Mouse (Mus musculus): ENCODE data around the gene Zfp568. TPM values are rescaled to one million over a fixed set of nuclear protein-coding genes. Genes with fewer than 3 reads are reported as not detected.

The Zfp568 gene
- 25.2 and 30.5 TPM in 2 replicates for polyA plus RNA-seq (2014; fragmentation: Nextera tagmentation; extraction: Ambion mirVana)

- no peaks in the 10 kb centered on the region for H3K27me3 ChIP-seq (ENCODE audit: control insufficient read depth, insufficient read depth, low read length)
- peak; percentile 96 for DNase-seq (ENCODE audit: low spot score)
- H3K9ac ChIP-seq (ENCODE audit: low read length) = peak within 1 kb of the TSS; percentile 85
- H3K4me2 ChIP-seq (ENCODE audit: low read depth, severe bottlenecking) = peak within 1 kb of the TSS; percentile 67
- H3K4me3 ChIP-seq (ENCODE audit: low read depth, low read length) = peak within 1 kb of the TSS; percentile 85
- 0 out of 2 replicates have a peak, but pooled peaks cover 2% of the 10 kb centered on the region for H3K4me1 ChIP-seq (ENCODE audit: control insufficient read depth, insufficient read depth, low read length)
- peaks cover 11% of the 10 kb centered on the region; the same call in 1 of the 2 replicates for H3K36me3 ChIP-seq (ENCODE audit: control insufficient read depth, insufficient read depth, low read length)
- H3K9me3 ChIP-seq (ENCODE audit: control insufficient read depth, low read length) = no peaks in the 10 kb centered on the region
- under 1% methylated on average over 62 of the region's 62 CpGs for WGBS
- peak within 1 kb of the TSS; percentile 92 for H3K27ac ChIP-seq (replicated peaks; ENCODE audit: low read depth, low read length)
- peak; percentile 93 for ATAC-seq (ENCODE audit: insufficient number of reproducible peaks, low FRiP score, low TSS enrichment, low read depth)
These were observed at the start of gene Zfp568 for GRCm38 (mm10) chr7:29983690-29984380. Gene Zfp568, plus strand, starts transcription at chr7:29983955.

DNA sequence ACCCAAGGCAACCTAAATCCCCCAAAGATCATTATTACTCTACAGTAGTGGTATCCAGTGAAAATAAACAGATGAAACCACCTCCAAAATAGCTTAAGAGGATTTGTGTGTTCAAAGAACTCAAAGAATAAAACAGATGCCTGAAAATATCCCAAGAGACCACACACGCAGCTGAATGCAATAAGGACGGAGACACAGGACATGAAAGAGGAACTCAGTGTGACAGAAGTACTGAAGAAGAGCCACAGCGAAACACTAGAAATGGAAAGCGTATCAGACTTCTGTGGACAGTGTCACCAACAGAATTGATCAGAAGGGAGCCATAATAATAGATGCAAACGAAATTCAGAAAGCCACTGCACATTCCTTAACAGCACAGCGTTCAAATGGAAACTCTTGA, 44.9 kb upstream of the Zfp568 start:
- no peaks in the 10 kb centered on the region for H3K27me3 ChIP-seq (ENCODE audit: control insufficient read depth, insufficient read depth, low read length)
- no peak overlapping the region for H3K4me3 ChIP-seq (ENCODE audit: low read depth, low read length)
- peaks cover 20% of the 10 kb centered on the region for H3K36me3 ChIP-seq (ENCODE audit: control insufficient read depth, insufficient read depth, low read length)
- no peaks in the 10 kb centered on the region for H3K9me3 ChIP-seq (ENCODE audit: control insufficient read depth, low read length)
- DNase-seq (ENCODE audit: low spot score) (no peak), ATAC-seq (ENCODE audit: insufficient number of reproducible peaks, low FRiP score, low TSS enrichment, low read depth) (no peak)
- H3K4me1 ChIP-seq (ENCODE audit: control insufficient read depth, insufficient read depth, low read length) = no peaks in the 10 kb centered on the region
- WGBS = 92% methylated on average over 6 of the region's 6 CpGs
- H3K4me2 ChIP-seq (ENCODE audit: low read depth, severe bottlenecking) = no peak overlapping the region
- H3K27ac ChIP-seq (replicated peaks; ENCODE audit: low read depth, low read length) = no peak overlapping the region
- H3K9ac ChIP-seq (ENCODE audit: low read length) = no peak overlapping the region

DNA sequence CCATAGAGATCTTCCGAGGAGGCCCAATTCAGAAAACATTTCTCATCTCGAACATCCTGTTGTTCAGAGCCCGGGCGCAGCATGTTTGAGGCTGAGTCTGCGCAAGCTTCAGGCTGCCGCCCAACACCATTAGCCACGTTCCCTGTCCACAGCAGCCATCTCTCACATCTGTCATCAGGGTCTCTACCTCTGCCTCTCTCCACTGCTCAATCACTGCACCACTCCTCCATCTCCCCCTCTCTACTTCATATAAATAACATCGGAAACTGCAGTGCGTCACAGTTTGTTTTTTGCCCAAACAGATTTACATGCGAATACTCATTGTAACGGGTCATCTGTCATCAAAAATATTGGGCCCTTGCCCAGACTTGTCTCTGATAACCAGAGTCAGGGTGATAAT, 42.7 kb upstream of the Zfp568 start:
- Histone ChIP-seq H3K9me3 (ENCODE audit: control insufficient read depth, low read length) (no peaks in the 10 kb centered on the region), H3K4me2 (ENCODE audit: low read depth, severe bottlenecking) (no peak overlapping the region), H3K36me3 (ENCODE audit: control insufficient read depth, insufficient read depth, low read length) (peaks cover 3% of the 10 kb centered on the region), H3K9ac (ENCODE audit: low read length) (no peak overlapping the region), H3K4me1 (ENCODE audit: control insufficient read depth, insufficient read depth, low read length) (no peaks in the 10 kb centered on the region), H3K27me3 (ENCODE audit: control insufficient read depth, insufficient read depth, low read length) (no peaks in the 10 kb centered on the region), H3K27ac (replicated peaks; ENCODE audit: low read depth, low read length) (no peak overlapping the region), H3K4me3 (ENCODE audit: low read depth, low read length) (no peak overlapping the region)
- ATAC-seq (ENCODE audit: insufficient number of reproducible peaks, low FRiP score, low TSS enrichment, low read depth) (no peak), DNase-seq (ENCODE audit: low spot score) (no peak)
- WGBS = 91% methylated on average over 11 of the region's 11 CpGs

DNA sequence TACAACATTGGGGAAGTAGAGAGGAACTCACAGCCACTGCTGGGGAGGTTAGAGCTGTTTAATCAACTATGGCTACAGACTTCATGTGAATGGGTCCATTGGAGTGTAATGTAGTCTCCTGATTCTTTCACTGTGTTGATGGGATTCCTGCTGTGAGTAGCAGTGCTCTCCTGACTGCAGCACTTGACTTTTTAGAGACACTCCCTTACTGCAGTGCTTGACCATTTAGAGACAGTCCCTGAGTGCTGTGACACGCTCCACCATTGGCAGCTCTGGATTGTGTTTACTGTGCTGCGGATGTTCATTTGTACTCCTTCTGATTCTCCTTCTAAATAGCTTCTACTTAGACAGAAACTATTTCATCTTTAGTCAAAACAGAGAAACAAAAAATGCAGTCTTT, 41.0 kb upstream of the Zfp568 start:
- no peak for ATAC-seq (ENCODE audit: insufficient number of reproducible peaks, low FRiP score, low TSS enrichment, low read depth)
- no peak overlapping the region for H3K9ac ChIP-seq (ENCODE audit: low read length)
- H3K9me3 ChIP-seq (ENCODE audit: control insufficient read depth, low read length) = no peaks in the 10 kb centered on the region
- no peak overlapping the region for H3K4me3 ChIP-seq (ENCODE audit: low read depth, low read length)
- H3K36me3 ChIP-seq (ENCODE audit: control insufficient read depth, insufficient read depth, low read length) = peaks cover 3% of the 10 kb centered on the region; the same call in 1 of the 2 replicates
- WGBS = 57% methylated on average over 2 of the region's 2 CpGs
- H3K27ac ChIP-seq (replicated peaks; ENCODE audit: low read depth, low read length) = no peak overlapping the region
- no peak for DNase-seq (ENCODE audit: low spot score)
- no peaks in the 10 kb centered on the region for H3K4me1 ChIP-seq (ENCODE audit: control insufficient read depth, insufficient read depth, low read length)
- H3K4me2 ChIP-seq (ENCODE audit: low read depth, severe bottlenecking) = no peak overlapping the region
- no peaks in the 10 kb centered on the region for H3K27me3 ChIP-seq (ENCODE audit: control insufficient read depth, insufficient read depth, low read length)

- WGBS = 77% methylated on average over 2 of the region's 2 CpGs
- Histone ChIP-seq H3K4me2 (ENCODE audit: low read depth, severe bottlenecking) (no peak overlapping the region), H3K4me1 (ENCODE audit: control insufficient read depth, insufficient read depth, low read length) (no peaks in the 10 kb centered on the region), H3K9me3 (ENCODE audit: control insufficient read depth, low read length) (no peaks in the 10 kb centered on the region), H3K36me3 (ENCODE audit: control insufficient read depth, insufficient read depth, low read length) (peaks cover 3% of the 10 kb centered on the region; the same call in 1 of the 2 replicates), H3K9ac (ENCODE audit: low read length) (no peak overlapping the region), H3K27me3 (ENCODE audit: control insufficient read depth, insufficient read depth, low read length) (no peaks in the 10 kb centered on the region), H3K4me3 (ENCODE audit: low read depth, low read length) (no peak overlapping the region), H3K27ac (replicated peaks; ENCODE audit: low read depth, low read length) (no peak overlapping the region)
- no peak for ATAC-seq (ENCODE audit: insufficient number of reproducible peaks, low FRiP score, low TSS enrichment, low read depth)
- DNase-seq (ENCODE audit: low spot score) = no peak
These were observed 40.0 kb upstream of the Zfp568 start for GRCm38 (mm10) chr7:29943720-29944119.

DNA sequence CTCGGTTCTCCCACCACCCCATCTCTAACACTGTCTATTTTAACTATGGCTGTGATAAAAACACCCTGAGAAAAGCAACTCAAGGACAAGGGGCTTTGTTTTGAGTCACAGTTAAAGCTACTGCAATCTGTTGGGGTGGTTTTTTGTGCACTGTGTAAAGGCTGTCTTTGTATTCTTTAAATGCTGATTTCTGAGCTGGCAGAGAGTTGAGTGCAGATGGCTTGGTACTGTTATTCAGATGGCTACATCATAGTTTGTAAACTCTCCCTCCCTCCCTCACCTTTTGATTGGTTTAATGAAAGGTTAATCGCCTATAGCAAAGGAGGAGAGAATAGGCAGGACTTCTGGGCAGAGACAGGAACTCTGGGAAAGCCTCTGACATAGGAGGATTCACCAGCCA, 39.6 kb upstream of the Zfp568 start:
- DNase-seq (ENCODE audit: low spot score) = no peak
- WGBS = 82% methylated on average over 2 of the region's 2 CpGs
- H3K4me3 ChIP-seq (ENCODE audit: low read depth, low read length) = no peak overlapping the region
- H3K27me3 ChIP-seq (ENCODE audit: control insufficient read depth, insufficient read depth, low read length) = no peaks in the 10 kb centered on the region
- no peak overlapping the region for H3K9ac ChIP-seq (ENCODE audit: low read length)
- H3K9me3 ChIP-seq (ENCODE audit: control insufficient read depth, low read length) = no peaks in the 10 kb centered on the region
- peaks cover 3% of the 10 kb centered on the region; the same call in 1 of the 2 replicates for H3K36me3 ChIP-seq (ENCODE audit: control insufficient read depth, insufficient read depth, low read length)
- H3K4me1 ChIP-seq (ENCODE audit: control insufficient read depth, insufficient read depth, low read length) = no peaks in the 10 kb centered on the region
- H3K4me2 ChIP-seq (ENCODE audit: low read depth, severe bottlenecking) = no peak overlapping the region
- H3K27ac ChIP-seq (replicated peaks; ENCODE audit: low read depth, low read length) = no peak overlapping the region
- ATAC-seq (ENCODE audit: insufficient number of reproducible peaks, low FRiP score, low TSS enrichment, low read depth) = no peak

DNA sequence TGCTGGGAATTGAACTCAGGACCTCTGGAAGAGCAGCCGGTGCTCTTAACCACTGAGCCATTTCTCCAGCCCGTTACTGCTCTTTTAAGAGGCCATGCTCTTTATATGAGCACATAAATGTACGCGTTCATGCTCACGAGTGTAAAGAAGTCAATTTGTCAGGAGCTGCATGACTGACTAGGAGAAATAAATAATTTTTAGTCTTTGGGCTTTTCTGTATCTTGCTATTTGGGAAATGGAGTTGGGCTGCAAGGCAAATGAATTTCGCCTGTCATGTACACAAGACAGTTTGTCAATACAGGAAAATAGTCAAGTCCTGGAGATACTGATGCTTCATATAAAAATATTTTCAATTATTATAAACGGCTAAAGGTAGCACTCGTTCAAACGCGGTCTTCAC, 30.7 kb upstream of the Zfp568 start:
- WGBS = 49% methylated on average over 10 of the region's 10 CpGs
- ATAC-seq (ENCODE audit: insufficient number of reproducible peaks, low FRiP score, low TSS enrichment, low read depth) (no peak), DNase-seq (ENCODE audit: low spot score) (no peak)
- H3K9me3 ChIP-seq (ENCODE audit: control insufficient read depth, low read length) = no peaks in the 10 kb centered on the region
- H3K27ac ChIP-seq (replicated peaks; ENCODE audit: low read depth, low read length) = no peak overlapping the region
- H3K4me2 ChIP-seq (ENCODE audit: low read depth, severe bottlenecking) = peak overlapping the region; percentile 55
- H3K36me3 ChIP-seq (ENCODE audit: control insufficient read depth, insufficient read depth, low read length) = 0 out of 2 replicates have a peak, but pooled peaks cover 3% of the 10 kb centered on the region
- peak overlapping the region; percentile 88; the same call in 1 of the 2 replicates for H3K9ac ChIP-seq (ENCODE audit: low read length)
- no peaks in the 10 kb centered on the region for H3K4me1 ChIP-seq (ENCODE audit: control insufficient read depth, insufficient read depth, low read length)
- peak overlapping the region; percentile 60 for H3K4me3 ChIP-seq (ENCODE audit: low read depth, low read length)
- H3K27me3 ChIP-seq (ENCODE audit: control insufficient read depth, insufficient read depth, low read length) = no peaks in the 10 kb centered on the region

- Histone ChIP-seq H3K4me3 (ENCODE audit: low read depth, low read length) (peak within 1 kb of the TSS; percentile 60), H3K4me2 (ENCODE audit: low read depth, severe bottlenecking) (peak within 1 kb of the TSS; percentile 55), H3K4me1 (ENCODE audit: control insufficient read depth, insufficient read depth, low read length) (no peaks in the 10 kb centered on the region), H3K36me3 (ENCODE audit: control insufficient read depth, insufficient read depth, low read length) (0 out of 2 replicates have a peak, but pooled peaks cover 3% of the 10 kb centered on the region), H3K9ac (ENCODE audit: low read length) (peak within 1 kb of the TSS; percentile 88), H3K27ac (replicated peaks; ENCODE audit: low read depth, low read length) (peak within 1 kb of the TSS; percentile 84), H3K27me3 (ENCODE audit: control insufficient read depth, insufficient read depth, low read length) (no peaks in the 10 kb centered on the region), H3K9me3 (ENCODE audit: control insufficient read depth, low read length) (no peaks in the 10 kb centered on the region)
- peak; percentile 89 for DNase-seq (ENCODE audit: low spot score)
- WGBS = 1% methylated on average over 52 of the region's 52 CpGs
- peak; percentile 86 for ATAC-seq (ENCODE audit: insufficient number of reproducible peaks, low FRiP score, low TSS enrichment, low read depth)
These were observed 30.0 kb upstream of the Zfp568 start, which contains the start of gene Zfp74 for GRCm38 (mm10) chr7:29953513-29954401. Gene Zfp74, minus strand, starts transcription at chr7:29954089.

All from limb, embryonic 11.5 days (tissue).